Mouse (Mus musculus): ENCODE data around the gene Adarb1. TPM values are rescaled to one million over a fixed set of nuclear protein-coding genes. Genes with fewer than 3 reads are reported as not detected.

The Adarb1 gene
- polyA plus RNA-seq, 2 experiments: 0.92 to 1.2 TPM

- no peak for ATAC-seq (ENCODE audit: insufficient read depth)
- Histone ChIP-seq H3K4me3 (ENCODE audit: insufficient read depth in 1 of 2, low read depth in 2 of 2, low read length in 2 of 2) (peak overlapping the region; percentile 5 to 99; a peak in 2 of 4 replicates), H3K4me2 (ENCODE audit: low read depth) (peak overlapping the region; percentile 79), H3K4me1 (replicated peaks; ENCODE audit: control insufficient read depth in 2 of 2, insufficient read depth in 2 of 2, low read length in 1 of 2) (peaks cover 0 to 5% of the 10 kb centered on the region in 2 experiments; a peak in 3 of 4 replicates), H3K9ac (replicated peaks) (no peak overlapping the region; the same call in 1 of the 2 replicates), H3K36me3 (replicated peaks; ENCODE audit: control insufficient read depth, insufficient read depth, low read depth) (peaks cover 7% of the 10 kb centered on the region), H3K27ac (no peak overlapping the region), H3K9me3 (ENCODE audit: control insufficient read depth, low read length) (no peaks in the 10 kb centered on the region), H3K27me3 (ENCODE audit: control insufficient read depth, insufficient read depth, low read length) (no peaks in the 10 kb centered on the region)
- TF ChIP-seq EP300 (IDR thresholded peaks at IDR 0.05; ENCODE audit: low read depth): no peak
- TF ChIP-seq CTCF (IDR thresholded peaks at IDR 0.05; ENCODE audit: low read depth): no peak
- 85% methylated on average over 17 of the region's 17 CpGs for WGBS (ENCODE audit: insufficient replicate concordance)
- no peak for DNase-seq (ENCODE audit: low read depth in 3 of 3, low spot score in 3 of 3)
Observed at GRCm38 (mm10) chr10:77260166-77260875, 157.7 kb downstream of the Adarb1 start.

- H3K36me3 ChIP-seq (replicated peaks; ENCODE audit: control insufficient read depth, insufficient read depth, low read depth): peaks cover 7% of the 10 kb centered on the region
- H3K9me3 ChIP-seq (ENCODE audit: control insufficient read depth, low read length): no peaks in the 10 kb centered on the region
- H3K4me2 ChIP-seq (ENCODE audit: low read depth): peak within 1 kb of the TSS; percentile 79
- peak within 1 kb of the TSS; percentile 71 to 99 for H3K4me3 ChIP-seq (ENCODE audit: insufficient read depth in 1 of 2, low read depth in 2 of 2, low read length in 2 of 2)
- no peaks in the 10 kb centered on the region for H3K27me3 ChIP-seq (ENCODE audit: control insufficient read depth, insufficient read depth, low read length)
- peak; percentile 98 for ATAC-seq (ENCODE audit: insufficient read depth)
- DNase-seq (ENCODE audit: low read depth in 3 of 3, low spot score in 3 of 3): peak; percentile 94 to 96 (median 96)
- H3K9ac ChIP-seq (replicated peaks): peak within 1 kb of the TSS; percentile 94
- TF ChIP-seq CTCF (IDR thresholded peaks at IDR 0.05; ENCODE audit: low read depth): peak; percentile 67
- no peak for TF ChIP-seq EP300 (IDR thresholded peaks at IDR 0.05; ENCODE audit: low read depth)
- H3K27ac ChIP-seq: peak within 1 kb of the TSS; percentile 64
- under 1% methylated on average over 81 of the region's 81 CpGs for WGBS (ENCODE audit: insufficient replicate concordance)
- H3K4me1 ChIP-seq (replicated peaks; ENCODE audit: control insufficient read depth in 2 of 2, insufficient read depth in 2 of 2, low read length in 1 of 2): peaks cover 0 to 5% of the 10 kb centered on the region in 2 experiments; a peak in 3 of 4 replicates
Observed at GRCm38 (mm10) chr10:77258704-77259621, 159.1 kb downstream of the Adarb1 start, which contains the start of gene Pofut2. TSS of gene Pofut2 (plus strand) at chr10:77259218.

- H3K9me3 ChIP-seq (ENCODE audit: control insufficient read depth, low read length): no peaks in the 10 kb centered on the region
- DNase-seq (ENCODE audit: low read depth in 3 of 3, low spot score in 3 of 3) (no peak), ATAC-seq (ENCODE audit: insufficient read depth) (no peak)
- 48% methylated on average over 4 of the region's 4 CpGs for WGBS (ENCODE audit: insufficient replicate concordance)
- peak; percentile 20 for TF ChIP-seq CTCF (IDR thresholded peaks at IDR 0.05; ENCODE audit: low read depth)
- TF ChIP-seq EP300 (IDR thresholded peaks at IDR 0.05; ENCODE audit: low read depth): no peak
- peaks cover 5% of the 10 kb centered on the region for H3K36me3 ChIP-seq (replicated peaks; ENCODE audit: control insufficient read depth, insufficient read depth, low read depth)
- no peaks in the 10 kb centered on the region for H3K27me3 ChIP-seq (ENCODE audit: control insufficient read depth, insufficient read depth, low read length)
- H3K4me1 ChIP-seq (replicated peaks; ENCODE audit: control insufficient read depth in 2 of 2, insufficient read depth in 2 of 2, low read length in 1 of 2): peaks cover 0 to 5% of the 10 kb centered on the region in 2 experiments; a peak in 3 of 4 replicates
- H3K4me3 ChIP-seq (ENCODE audit: insufficient read depth in 1 of 2, low read depth in 2 of 2, low read length in 2 of 2): peak overlapping the region in 1 of 2 experiments; percentile 99; a peak in 2 of 4 replicates
- H3K4me2 ChIP-seq (ENCODE audit: low read depth): peak overlapping the region; percentile 79
- no peak overlapping the region for H3K27ac ChIP-seq
- H3K9ac ChIP-seq (replicated peaks): peak overlapping the region; percentile 41
Observed at GRCm38 (mm10) chr10:77258041-77258590, 160.0 kb downstream of the Adarb1 start.

GRCm38 (mm10) chr10:77255676-77256075, 162.4 kb downstream of the Adarb1 start:
- WGBS (ENCODE audit: insufficient replicate concordance): 73% methylated on average over 3 of the region's 3 CpGs
- peaks cover 10 to 12% of the 10 kb centered on the region in 2 experiments for H3K4me1 ChIP-seq (replicated peaks; ENCODE audit: control insufficient read depth in 2 of 2, insufficient read depth in 2 of 2, low read length in 1 of 2)

More at GRCm38 (mm10) chr10:77255676-77256075, 162.4 kb downstream of the Adarb1 start:
- no peaks in the 10 kb centered on the region for H3K9me3 ChIP-seq (ENCODE audit: control insufficient read depth, low read length)
- H3K4me2 ChIP-seq (ENCODE audit: low read depth): no peak overlapping the region
- H3K4me3 ChIP-seq (ENCODE audit: insufficient read depth in 1 of 2, low read depth in 2 of 2, low read length in 2 of 2): no peak overlapping the region
- H3K27me3 ChIP-seq (ENCODE audit: control insufficient read depth, insufficient read depth, low read length): no peaks in the 10 kb centered on the region
- H3K36me3 ChIP-seq (replicated peaks; ENCODE audit: control insufficient read depth, insufficient read depth, low read depth): no peaks in the 10 kb centered on the region
- H3K9ac ChIP-seq (replicated peaks): no peak overlapping the region
- no peak overlapping the region for H3K27ac ChIP-seq
- DNase-seq (ENCODE audit: low read depth in 3 of 3, low spot score in 3 of 3) (no peak), ATAC-seq (ENCODE audit: insufficient read depth) (no peak)
- TF ChIP-seq EP300 (IDR thresholded peaks at IDR 0.05; ENCODE audit: low read depth) (no peak), CTCF (IDR thresholded peaks at IDR 0.05; ENCODE audit: low read depth) (no peak)

Data from liver, embryonic 14.5 days (tissue).